Mouse (Mus musculus) lung, postnatal 0 days (tissue): ENCODE measurements at regions not wholly inside any gene's neighbourhood (a gene's known extent, or its start where the extent isn't known, plus 50 kb on each side); places are given as distances from the start of the nearest gene placed in this dataset.

Source experiments
- ATAC-seq: fragments of 200-750 bp; cut with Nextera tagmentation; 2 replicates; pipeline ENCODE4 v1.8.0; 2017; ENCODE audit warnings: moderate library complexity
- DNase-seq: peaks from one replicate; pipeline ENCODE4 v3.0.0-alpha.2; 2016; ENCODE audit warnings: low spot score
- H3K27ac ChIP-seq: fragments of 300-500 bp; sonication (generic); 2 replicates; pipeline ENCODE4 v1.5.1; 2014; ENCODE audit warnings: antibody characterized with exemption, mild to moderate bottlenecking, low read length, mixed read lengths
- H3K27me3 ChIP-seq: fragments of 300-500 bp; sonication (generic); replicated peaks from 2 replicates; pipeline ENCODE4 v1.6.1; 2014; ENCODE audit warnings: low read length, mixed read lengths; ENCODE audit not compliant: insufficient read depth
- H3K36me3 ChIP-seq: fragments of 300-500 bp; sonication (generic); 2 replicates; pipeline ENCODE4 v1.6.1; 2014; ENCODE audit warnings: low read length, mixed read lengths; ENCODE audit not compliant: insufficient read depth
- H3K4me1 ChIP-seq: fragments of 300-500 bp; sonication (generic); 2 replicates; pipeline ENCODE4 v1.6.1; 2014; ENCODE audit warnings: antibody characterized with exemption, low read depth, low read length, mixed read lengths; ENCODE audit not compliant: insufficient read depth
- H3K4me2 ChIP-seq: fragments of 300-500 bp; sonication (generic); replicated peaks from 2 replicates; pipeline ENCODE4 v1.6.1; 2014; ENCODE audit warnings: low read depth, mild to moderate bottlenecking, low read length, moderate library complexity, mixed read lengths
- H3K4me3 ChIP-seq: fragments of 300-500 bp; sonication (generic); 2 replicates; pipeline ENCODE4 v1.5.1; 2014; ENCODE audit warnings: low read depth, low read length
- H3K9ac ChIP-seq: fragments of 300-500 bp; sonication (generic); replicated peaks from 2 replicates; pipeline ENCODE4 v1.6.1; 2014; ENCODE audit warnings: low read depth, mild to moderate bottlenecking
- H3K9me3 ChIP-seq: fragments of 300-500 bp; sonication (generic); 2 replicates; pipeline ENCODE4 v1.6.1; 2016; ENCODE audit warnings: low read length, mixed read lengths
- CTCF ChIP-seq: IDR thresholded peaks from 2 replicates; pipeline ENCODE4 v1.5.1; 2016; ENCODE audit warnings: antibody characterized with exemption, mild to moderate bottlenecking
- EP300 ChIP-seq: IDR thresholded peaks from 2 replicates; pipeline ENCODE4 v1.6.1; 2016; ENCODE audit warnings: antibody characterized with exemption, mild to moderate bottlenecking, control low read depth
- WGBS: fragments of 180-500 bp; shearing (Covaris S2); extraction: QIAGEN DNeasy Blood & Tissue Kit; methylation state at CpG from one replicate; pipeline ENCODE4 v1.1.7; 2014; 5-methylcytosine and 5-hydroxymethylcytosine counted together

DNA sequence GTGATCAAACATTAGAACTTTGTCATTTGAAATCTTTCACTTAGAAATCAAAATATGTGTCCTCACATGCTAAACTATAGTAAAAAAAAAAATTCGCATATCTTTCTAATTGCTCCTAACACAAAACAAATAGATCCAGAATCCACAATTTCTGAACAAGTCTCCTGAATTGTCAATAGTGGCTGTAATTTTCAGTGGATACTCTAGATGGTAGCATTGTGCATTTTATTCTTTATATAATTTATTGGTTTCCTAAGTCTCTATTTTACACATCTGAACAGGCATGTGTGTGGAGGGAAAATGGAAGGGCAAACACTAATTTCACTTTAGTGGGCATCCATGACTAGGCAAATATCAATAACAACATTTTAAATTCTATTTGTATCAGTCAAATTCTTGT lies 63.7 kb upstream of the Tnmd start:
- no peak overlapping the region for H3K4me2 ChIP-seq
- H3K27me3 ChIP-seq = no peaks in the 10 kb centered on the region
- H3K4me3 ChIP-seq = no peak overlapping the region
- DNase-seq = peak; percentile 21
- TF ChIP-seq CTCF (peak; percentile 47), EP300 (no peak)
- no peaks in the 10 kb centered on the region for H3K9me3 ChIP-seq
- no peaks in the 10 kb centered on the region for H3K4me1 ChIP-seq
- no peak overlapping the region for H3K27ac ChIP-seq
- 20% methylated on average over 1 of the region's 1 CpGs for WGBS
- no peak overlapping the region for H3K9ac ChIP-seq
- H3K36me3 ChIP-seq = no peaks in the 10 kb centered on the region
- no peak for ATAC-seq

- ATAC-seq = no peak
- no peak for TF ChIP-seq EP300
- no peak for TF ChIP-seq CTCF
These were observed 65.2 kb upstream of the Pcdh19 start for GRCm38 (mm10) chrX:133754026-133754425.

GRCm38 (mm10) chrX:133752232-133752631 lies 63.4 kb upstream of the Pcdh19 start:
- H3K9ac ChIP-seq = no peak overlapping the region
- H3K27me3 ChIP-seq = no peaks in the 10 kb centered on the region
- no peaks in the 10 kb centered on the region for H3K36me3 ChIP-seq
- H3K27ac ChIP-seq = no peak overlapping the region
- H3K9me3 ChIP-seq = no peaks in the 10 kb centered on the region
- ATAC-seq = no peak
- H3K4me1 ChIP-seq = no peaks in the 10 kb centered on the region
- DNase-seq = no peak
- no peak overlapping the region for H3K4me3 ChIP-seq
- 76% methylated on average over 3 of the region's 3 CpGs for WGBS
- no peak overlapping the region for H3K4me2 ChIP-seq
- no peak for TF ChIP-seq CTCF
- no peak for TF ChIP-seq EP300

More at GRCm38 (mm10) chrX:133754026-133754425, 65.2 kb upstream of the Pcdh19 start:
- H3K4me1 ChIP-seq = no peaks in the 10 kb centered on the region
- H3K4me3 ChIP-seq = no peak overlapping the region
- no peak for DNase-seq
- H3K27me3 ChIP-seq = no peaks in the 10 kb centered on the region
- H3K36me3 ChIP-seq = no peaks in the 10 kb centered on the region
- WGBS = 56% methylated on average over 1 of the region's 1 CpGs
- no peak overlapping the region for H3K4me2 ChIP-seq
- no peak overlapping the region for H3K27ac ChIP-seq
- no peaks in the 10 kb centered on the region for H3K9me3 ChIP-seq
- H3K9ac ChIP-seq = no peak overlapping the region

DNA sequence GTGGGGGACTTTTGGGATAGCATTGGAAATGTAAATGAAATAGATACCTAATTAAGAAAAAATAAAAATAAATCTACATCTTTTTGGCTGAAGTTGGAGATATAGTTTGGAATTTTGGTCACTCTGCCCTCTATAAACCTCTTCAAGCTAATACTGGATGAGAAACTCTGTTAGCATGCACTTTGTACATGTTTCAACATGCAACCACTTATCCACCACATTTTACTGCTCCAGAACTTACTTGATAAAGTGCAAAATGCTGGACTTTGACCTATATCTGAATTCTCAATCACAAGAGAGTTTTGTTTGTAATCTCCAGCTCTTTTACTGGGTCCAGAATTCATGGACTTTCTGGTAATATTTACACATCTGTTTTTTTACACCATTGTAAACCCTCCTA lies 54.7 kb upstream of the Pcdh19 start:
- no peak overlapping the region for H3K4me3 ChIP-seq
- ATAC-seq (no peak), DNase-seq (no peak)
- H3K27ac ChIP-seq = no peak overlapping the region
- H3K4me2 ChIP-seq = no peak overlapping the region
- H3K4me1 ChIP-seq = no peaks in the 10 kb centered on the region
- no peaks in the 10 kb centered on the region for H3K27me3 ChIP-seq
- H3K9me3 ChIP-seq = no peaks in the 10 kb centered on the region
- TF ChIP-seq EP300 (no peak), CTCF (no peak)
- H3K9ac ChIP-seq = no peak overlapping the region
- no peaks in the 10 kb centered on the region for H3K36me3 ChIP-seq

- H3K9me3 ChIP-seq = no peaks in the 10 kb centered on the region
- no peaks in the 10 kb centered on the region for H3K36me3 ChIP-seq
- ATAC-seq (peak; percentile 71), DNase-seq (peak; percentile 35)
- no peak overlapping the region for H3K9ac ChIP-seq
- peak; percentile 62; the same call in 1 of the 2 replicates for TF ChIP-seq EP300
- no peak for TF ChIP-seq CTCF
- WGBS = 47% methylated on average over 6 of the region's 6 CpGs
- no peak overlapping the region for H3K4me3 ChIP-seq
- no peaks in the 10 kb centered on the region for H3K4me1 ChIP-seq
- no peaks in the 10 kb centered on the region for H3K27me3 ChIP-seq
- no peak overlapping the region for H3K27ac ChIP-seq
- no peak overlapping the region for H3K4me2 ChIP-seq
These were observed 50.3 kb upstream of the Pcdh19 start for GRCm38 (mm10) chrX:133738980-133739632.
